Mouse (Mus musculus): ENCODE data around the gene Agtr1b.

The Agtr1b gene

GRCm38 (mm10) chr3:20366558-20367522 is at the start of gene Agtr1b:
Agtr1b (minus strand) TSS chr3:20367177.
- DNase-seq (ENCODE audit: low spot score in 2 of 2): peak in 1 of 2 experiments; percentile 17

- DNase-seq (ENCODE audit: low spot score in 2 of 2): no peak
These were observed 13.4 kb downstream of the Agtr1b start for GRCm38 (mm10) chr3:20353598-20353997.

- DNase-seq (ENCODE audit: low spot score in 2 of 2): no peak
These were observed 18.8 kb downstream of the Agtr1b start for GRCm38 (mm10) chr3:20348206-20348605.

- no peak for DNase-seq (ENCODE audit: low spot score in 2 of 2)
These were observed 26.6 kb downstream of the Agtr1b start for GRCm38 (mm10) chr3:20340402-20340801.

GRCm38 (mm10) chr3:20334681-20335080 is 32.3 kb downstream of the Agtr1b start:
- DNase-seq (ENCODE audit: low spot score in 2 of 2): no peak

GRCm38 (mm10) chr3:20317233-20317632 is 49.7 kb downstream of the Agtr1b start:
- no peak for DNase-seq (ENCODE audit: low spot score in 2 of 2)

GRCm38 (mm10) chr3:20309142-20309541 is 57.8 kb downstream of the Agtr1b start:
- no peak for DNase-seq (ENCODE audit: low spot score in 2 of 2)

GRCm38 (mm10) chr3:20307256-20307655 is 59.7 kb downstream of the Agtr1b start:
- no peak for DNase-seq (ENCODE audit: low spot score in 2 of 2)

GRCm38 (mm10) chr3:20304758-20305352 is 62.1 kb downstream of the Agtr1b start:
- no peak for DNase-seq (ENCODE audit: low spot score in 2 of 2)

GRCm38 (mm10) chr3:20295546-20295945 is 71.4 kb downstream of the Agtr1b start:
- no peak for DNase-seq (ENCODE audit: low spot score in 2 of 2)

GRCm38 (mm10) chr3:20294542-20295348 is 72.2 kb downstream of the Agtr1b start:
- DNase-seq (ENCODE audit: low spot score in 2 of 2): no peak

- no peak for DNase-seq (ENCODE audit: low spot score in 2 of 2)
These were observed 75.6 kb downstream of the Agtr1b start for GRCm38 (mm10) chr3:20291370-20291769.

GRCm38 (mm10) chr3:20288761-20289160 is 78.2 kb downstream of the Agtr1b start:
- DNase-seq (ENCODE audit: low spot score in 2 of 2): no peak

GRCm38 (mm10) chr3:20281796-20282195 is 85.2 kb downstream of the Agtr1b start:
- DNase-seq (ENCODE audit: low spot score in 2 of 2): no peak

- DNase-seq (ENCODE audit: low spot score in 2 of 2): no peak
These were observed 91.3 kb downstream of the Agtr1b start, which contains the start of gene Cpb1 for GRCm38 (mm10) chr3:20275633-20276032. Cpb1 (minus strand) TSS chr3:20275733.

Measured in cerebellum, postnatal 4 days (tissue).